Mouse (Mus musculus) hindbrain, embryonic 11.5 days (tissue): ENCODE measurements around the gene Lrriq1. TPM values are rescaled to one million over a fixed set of nuclear protein-coding genes. Genes with fewer than 3 reads are reported as not detected.
A peak's percentile ranks its signal among the peaks of the same experiment; 100 is the strongest.

Experiments used
- ATAC-seq: fragments of 200-750 bp; cut with Nextera tagmentation; 2 replicates; pipeline ENCODE4 v1.8.0; 2017; ENCODE audit warnings: mild to moderate bottlenecking, moderate TSS enrichment, moderate library complexity; ENCODE audit not compliant: low FRiP score
- DNase-seq: peaks from one replicate; pipeline ENCODE4 v3.0.0-alpha.2; 2015; ENCODE audit warnings: low spot score
- H3K27ac ChIP-seq: fragments of 300-500 bp; sonication (generic); 2 replicates; pipeline ENCODE4 v1.5.1; 2014; ENCODE audit warnings: mild to moderate bottlenecking, low read depth, low read length
- H3K27me3 ChIP-seq: fragments of 300-500 bp; sonication (generic); 2 replicates; pipeline ENCODE4 v1.6.1; 2014; ENCODE audit warnings: mild to moderate bottlenecking, low read length, moderate library complexity, mixed read lengths; ENCODE audit not compliant: control insufficient read depth, insufficient read depth
- H3K36me3 ChIP-seq: fragments of 300-500 bp; sonication (generic); 2 replicates; pipeline ENCODE4 v1.6.1; 2014; ENCODE audit warnings: mild to moderate bottlenecking, low read length, moderate library complexity, mixed read lengths; ENCODE audit not compliant: control insufficient read depth, insufficient read depth
- H3K4me1 ChIP-seq: fragments of 300-500 bp; sonication (generic); replicated peaks from 2 replicates; pipeline ENCODE4 v1.6.1; 2014; ENCODE audit warnings: low read length, mixed read lengths; ENCODE audit not compliant: control insufficient read depth, insufficient read depth
- H3K4me2 ChIP-seq: fragments of 300-500 bp; sonication (generic); replicated peaks from 2 replicates; pipeline ENCODE4 v1.6.1; 2014; ENCODE audit warnings: mild to moderate bottlenecking, low read depth, low read length
- H3K4me3 ChIP-seq: fragments of 300-500 bp; sonication (generic); 2 replicates; pipeline ENCODE4 v1.5.1; 2014; ENCODE audit warnings: low read depth, low read length
- H3K9ac ChIP-seq: fragments of 300-500 bp; sonication (generic); 2 replicates; pipeline ENCODE4 v1.6.1; 2014; ENCODE audit warnings: low read depth, low read length
- H3K9me3 ChIP-seq: fragments of 300-500 bp; sonication (generic); 2 replicates; pipeline ENCODE4 v1.6.1; 2016; ENCODE audit warnings: low read length; ENCODE audit not compliant: control insufficient read depth
- WGBS: fragments of 180-500 bp; shearing (Covaris S2); extraction: QIAGEN DNeasy Blood & Tissue Kit; methylation state at CpG from one replicate; pipeline ENCODE4 v1.1.7; 2014; 5-methylcytosine and 5-hydroxymethylcytosine counted together
- polyA plus RNA-seq: library from polyadenylated mRNA; unstranded; fragments of >200 nt; fragmentation: Nextera tagmentation; extraction: Ambion mirVana; gene quantifications from 2 replicates; pipeline ENCODE4 v1.2.1, GENCODE M21; 2014

Gene Lrriq1
- polyA plus RNA-seq: 3.4 and 5.2 TPM in 2 replicates

GRCm38 (mm10) chr10:103235707-103236459 is at the start of gene Lrriq1:
TSS of gene Lrriq1 (minus strand) at chr10:103236322.
- peak within 1 kb of the TSS; percentile 54 for H3K4me3 ChIP-seq
- H3K9me3 ChIP-seq: no peaks in the 10 kb centered on the region
- peak; percentile 100 for ATAC-seq

GRCm38 (mm10) chr10:103253842-103254803 is 18.0 kb upstream of the Lrriq1 start:
- 51% methylated on average over 5 of the region's 5 CpGs for WGBS
- Histone ChIP-seq H3K36me3 (no peaks in the 10 kb centered on the region), H3K9ac (no peak overlapping the region), H3K27me3 (no peaks in the 10 kb centered on the region), H3K4me2 (no peak overlapping the region), H3K27ac (no peak overlapping the region), H3K9me3 (no peaks in the 10 kb centered on the region), H3K4me1 (no peaks in the 10 kb centered on the region), H3K4me3 (no peak overlapping the region)
- peak; percentile 63 for DNase-seq
- ATAC-seq: peak; percentile 65

More at GRCm38 (mm10) chr10:103235707-103236459, at the start of gene Lrriq1:
- 7% methylated on average over 25 of the region's 25 CpGs for WGBS
- peak within 1 kb of the TSS; percentile 53 for H3K9ac ChIP-seq
- no peak within 1 kb of the TSS for H3K27ac ChIP-seq
- peak; percentile 85 for DNase-seq
- peak within 1 kb of the TSS; percentile 54 for H3K4me2 ChIP-seq
- H3K4me1 ChIP-seq: no peaks in the 10 kb centered on the region
- H3K27me3 ChIP-seq: no peaks in the 10 kb centered on the region
- no peaks in the 10 kb centered on the region for H3K36me3 ChIP-seq

- no peak overlapping the region for H3K27ac ChIP-seq
- ATAC-seq (peak; percentile 60), DNase-seq (no peak)
- H3K4me3 ChIP-seq: no peak overlapping the region; the same call in 1 of the 2 replicates
- WGBS: 32% methylated on average over 4 of the region's 4 CpGs
- no peaks in the 10 kb centered on the region for H3K4me1 ChIP-seq
- H3K36me3 ChIP-seq: no peaks in the 10 kb centered on the region
- H3K4me2 ChIP-seq: no peak overlapping the region
- no peaks in the 10 kb centered on the region for H3K27me3 ChIP-seq
- no peaks in the 10 kb centered on the region for H3K9me3 ChIP-seq
- no peak overlapping the region for H3K9ac ChIP-seq
Measured at GRCm38 (mm10) chr10:103236460-103236772, 294 bp upstream of the Lrriq1 start.

GRCm38 (mm10) chr10:103226646-103227045 is 9.5 kb downstream of the Lrriq1 start:
- Histone ChIP-seq H3K4me1 (no peaks in the 10 kb centered on the region), H3K9me3 (no peaks in the 10 kb centered on the region), H3K4me2 (no peak overlapping the region), H3K36me3 (no peaks in the 10 kb centered on the region), H3K4me3 (no peak overlapping the region), H3K27ac (no peak overlapping the region), H3K27me3 (no peaks in the 10 kb centered on the region), H3K9ac (no peak overlapping the region)
- ATAC-seq (no peak; the same call in 1 of the 2 replicates), DNase-seq (no peak)
- WGBS: 96% methylated on average over 1 of the region's 1 CpGs

DNA sequence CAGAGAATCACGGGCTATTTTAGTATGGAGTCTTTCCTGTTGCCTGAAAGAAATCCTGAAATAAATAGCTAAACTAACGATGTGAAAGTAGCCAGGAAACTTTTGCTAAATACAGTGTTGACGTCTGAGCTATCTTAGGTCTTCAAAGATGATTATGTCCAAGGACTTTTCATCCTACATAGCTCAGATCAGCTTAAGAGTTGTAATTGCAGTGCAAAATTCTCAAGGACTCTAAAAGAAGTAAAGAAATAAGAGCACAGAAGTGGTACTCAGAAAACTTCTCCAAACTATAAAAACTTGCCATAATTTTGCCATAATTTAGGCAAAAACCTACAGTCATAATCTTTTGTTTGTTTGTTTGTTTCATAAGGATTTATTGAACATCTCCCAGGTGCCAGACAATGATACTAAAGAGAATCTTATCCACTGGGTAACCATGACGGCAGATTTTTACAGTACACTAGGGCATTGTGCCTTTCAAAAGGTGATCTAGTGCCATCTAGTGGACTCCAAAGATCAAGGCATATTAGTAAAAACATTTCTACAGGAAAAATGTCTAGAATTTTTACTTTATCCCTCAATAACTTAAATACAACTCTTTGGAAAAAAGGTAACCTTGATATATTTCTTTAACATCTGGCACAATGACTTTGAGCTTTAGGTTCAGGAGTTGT is 41.3 kb downstream of the Lrriq1 start:
- ATAC-seq (peak; percentile 87; the same call in 1 of the 2 replicates), DNase-seq (peak; percentile 64)
- H3K4me1 ChIP-seq: no peaks in the 10 kb centered on the region

DNA sequence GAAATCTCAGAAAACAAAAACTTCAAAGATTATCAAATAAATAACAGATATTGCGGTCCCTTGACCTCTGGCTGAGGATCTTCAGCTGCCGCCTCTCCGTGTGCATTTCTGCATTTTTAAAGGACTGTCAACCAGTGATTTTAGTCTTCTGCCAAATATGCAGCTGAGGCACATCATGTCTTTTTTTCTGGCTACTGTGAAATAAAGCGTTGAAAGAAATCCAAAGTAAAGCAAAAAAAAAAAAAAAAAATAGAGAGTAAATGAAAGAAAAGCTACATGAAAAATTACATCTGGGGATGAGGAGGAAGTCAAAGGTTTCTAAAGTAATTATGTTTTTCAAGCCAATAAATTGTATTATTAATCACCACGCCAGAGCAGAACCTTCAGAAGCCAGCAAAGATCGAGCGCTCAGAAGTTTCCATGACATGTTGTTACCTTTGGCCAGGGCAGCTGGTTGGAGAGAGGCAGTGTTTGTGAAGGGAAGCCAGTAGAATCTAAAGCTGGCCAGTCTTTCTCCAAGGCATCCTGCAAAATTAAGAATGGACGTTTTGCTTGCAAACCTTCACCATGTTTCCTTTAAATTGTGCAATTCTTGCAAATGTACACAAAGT is 90.2 kb downstream of the Lrriq1 start:
- no peak for ATAC-seq
- no peak overlapping the region for H3K9ac ChIP-seq
- no peaks in the 10 kb centered on the region for H3K9me3 ChIP-seq
- no peak overlapping the region for H3K4me2 ChIP-seq
- no peaks in the 10 kb centered on the region for H3K27me3 ChIP-seq
- no peaks in the 10 kb centered on the region for H3K36me3 ChIP-seq
- H3K4me3 ChIP-seq: no peak overlapping the region
- no peak for DNase-seq
- H3K27ac ChIP-seq: no peak overlapping the region
- 72% methylated on average over 8 of the region's 8 CpGs for WGBS
- no peaks in the 10 kb centered on the region for H3K4me1 ChIP-seq

More for the DNA sequence above, 41.3 kb downstream of the Lrriq1 start:
- Histone ChIP-seq H3K4me2 (no peak overlapping the region), H3K9me3 (no peaks in the 10 kb centered on the region), H3K27ac (no peak overlapping the region), H3K9ac (no peak overlapping the region), H3K27me3 (no peaks in the 10 kb centered on the region), H3K4me3 (no peak overlapping the region), H3K36me3 (no peaks in the 10 kb centered on the region)
- WGBS: 65% methylated on average over 4 of the region's 4 CpGs

GRCm38 (mm10) chr10:103144927-103145768 is 91.0 kb downstream of the Lrriq1 start:
- DNase-seq: no peak
- no peak for ATAC-seq
- Histone ChIP-seq H3K4me3 (no peak overlapping the region), H3K4me2 (no peak overlapping the region), H3K9ac (no peak overlapping the region), H3K27ac (no peak overlapping the region), H3K4me1 (no peaks in the 10 kb centered on the region), H3K36me3 (no peaks in the 10 kb centered on the region), H3K9me3 (no peaks in the 10 kb centered on the region), H3K27me3 (no peaks in the 10 kb centered on the region)
- 79% methylated on average over 11 of the region's 11 CpGs for WGBS
